Mouse (Mus musculus) midbrain, embryonic 14.5 days (tissue): ENCODE measurements around the gene 1700009N14Rik. TPM values are rescaled to one million over a fixed set of nuclear protein-coding genes. Genes with fewer than 3 reads are reported as not detected.

Experiments
- ATAC-seq: fragments of 200-750 bp; cut with Nextera tagmentation; 2 replicates; pipeline ENCODE4 v1.8.0; 2017; ENCODE audit warnings: moderate number of reproducible peaks, moderate library complexity; ENCODE audit not compliant: low FRiP score, low TSS enrichment
- DNase-seq: peaks from one replicate; pipeline ENCODE4 v3.0.0-alpha.2; 2015
- H3K27ac ChIP-seq: fragments of 300-500 bp; sonication (generic); replicated peaks from 2 replicates; pipeline ENCODE4 v1.5.1; 2014; ENCODE audit warnings: mild to moderate bottlenecking, low read depth, low read length, moderate library complexity
- H3K27me3 ChIP-seq: fragments of 300-500 bp; sonication (generic); 2 replicates; pipeline ENCODE4 v1.6.1; 2014; ENCODE audit warnings: low read length, control low read depth, mixed read lengths; ENCODE audit not compliant: control insufficient read depth, insufficient read depth
- H3K36me3 ChIP-seq: fragments of 300-500 bp; sonication (generic); 2 replicates; pipeline ENCODE4 v1.6.1; 2014; ENCODE audit warnings: low read length, control low read depth; ENCODE audit not compliant: control insufficient read depth, insufficient read depth
- H3K4me1 ChIP-seq: fragments of 300-500 bp; sonication (generic); 2 replicates; pipeline ENCODE4 v1.6.1; 2014; ENCODE audit warnings: mild to moderate bottlenecking, antibody characterized with exemption, low read length, control low read depth; ENCODE audit not compliant: control insufficient read depth, insufficient read depth
- H3K4me2 ChIP-seq: fragments of 300-500 bp; sonication (generic); 2 replicates; pipeline ENCODE4 v1.6.1; 2014; ENCODE audit warnings: mild to moderate bottlenecking, low read length, moderate library complexity
- H3K4me3 ChIP-seq: fragments of 300-500 bp; sonication (generic); replicated peaks from 2 replicates; pipeline ENCODE4 v1.5.1; 2014; ENCODE audit warnings: low read depth, low read length
- H3K9ac ChIP-seq: fragments of 300-500 bp; sonication (generic); replicated peaks from 2 replicates; pipeline ENCODE4 v1.6.1; 2014; ENCODE audit warnings: mild to moderate bottlenecking, low read length, moderate library complexity
- H3K9me3 ChIP-seq: fragments of 300-500 bp; sonication (generic); 2 replicates; pipeline ENCODE4 v1.6.1; 2016; ENCODE audit warnings: low read length, control low read depth, mixed read lengths; ENCODE audit not compliant: control insufficient read depth
- WGBS: fragments of 180-500 bp; shearing (Covaris S2); extraction: QIAGEN DNeasy Blood & Tissue Kit; methylation state at CpG from one replicate; pipeline ENCODE4 v1.1.7; 2014; 5-methylcytosine and 5-hydroxymethylcytosine counted together
- polyA plus RNA-seq: library from polyadenylated mRNA; unstranded; fragments of >200 nt; fragmentation: Nextera tagmentation; extraction: Ambion mirVana; gene quantifications from 2 replicates; pipeline ENCODE4 v1.2.1, GENCODE M21; 2014

1700009N14Rik gene
- not detected in 2 replicates for polyA plus RNA-seq

DNA sequence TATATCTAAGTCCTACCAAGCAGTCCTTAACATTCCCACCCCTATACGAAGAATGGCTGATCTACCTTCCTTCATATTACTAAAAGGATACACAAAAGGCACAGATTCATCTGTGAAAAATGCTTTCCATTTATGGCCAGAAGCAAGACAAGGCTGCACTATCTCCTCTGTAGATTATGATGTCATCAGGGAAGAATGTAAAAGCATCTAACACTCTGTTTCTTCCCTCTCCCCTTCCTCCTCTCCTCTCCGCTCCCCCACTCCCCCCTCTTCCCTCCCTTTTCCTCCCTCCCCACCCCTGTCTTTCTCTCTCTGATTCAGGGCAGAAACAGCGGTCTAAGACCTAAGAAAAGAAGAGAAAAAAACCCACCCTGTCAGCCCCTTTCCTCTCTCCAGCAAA is at the start of gene 1700009N14Rik:
Gene 1700009N14Rik, plus strand, starts transcription at position 227 of the 400 bp plus-strand sequence.
- Histone ChIP-seq H3K4me2 (no peak within 1 kb of the TSS), H3K4me3 (no peak within 1 kb of the TSS), H3K9ac (no peak within 1 kb of the TSS), H3K4me1 (no peaks in the 10 kb centered on the region), H3K36me3 (no peaks in the 10 kb centered on the region), H3K9me3 (no peaks in the 10 kb centered on the region), H3K27ac (no peak within 1 kb of the TSS), H3K27me3 (no peaks in the 10 kb centered on the region)
- whole genome bisulfite sequencing: 85% methylated on average over 3 of the region's 3 CpGs
- ATAC-seq (no peak), DNase-seq (no peak)

- Histone ChIP-seq H3K4me2 (no peak overlapping the region), H3K9ac (no peak overlapping the region), H3K27me3 (no peaks in the 10 kb centered on the region), H3K27ac (no peak overlapping the region), H3K36me3 (no peaks in the 10 kb centered on the region), H3K9me3 (no peaks in the 10 kb centered on the region), H3K4me1 (no peaks in the 10 kb centered on the region), H3K4me3 (no peak overlapping the region)
- no peak for DNase-seq
- no peak for ATAC-seq
- 96% methylated on average over 2 of the region's 2 CpGs for WGBS
These were observed 12.2 kb upstream of the 1700009N14Rik start for GRCm38 (mm10) chr4:39437870-39438367.

GRCm38 (mm10) chr4:39474291-39474690 is 24.2 kb downstream of the 1700009N14Rik start:
- no peak for ATAC-seq
- Histone ChIP-seq H3K4me3 (no peak overlapping the region), H3K9me3 (no peaks in the 10 kb centered on the region), H3K36me3 (no peaks in the 10 kb centered on the region), H3K27ac (no peak overlapping the region), H3K4me1 (no peaks in the 10 kb centered on the region), H3K27me3 (no peaks in the 10 kb centered on the region), H3K9ac (no peak overlapping the region), H3K4me2 (no peak overlapping the region)
- 75% methylated on average over 2 of the region's 2 CpGs for WGBS
- DNase-seq: no peak

DNA sequence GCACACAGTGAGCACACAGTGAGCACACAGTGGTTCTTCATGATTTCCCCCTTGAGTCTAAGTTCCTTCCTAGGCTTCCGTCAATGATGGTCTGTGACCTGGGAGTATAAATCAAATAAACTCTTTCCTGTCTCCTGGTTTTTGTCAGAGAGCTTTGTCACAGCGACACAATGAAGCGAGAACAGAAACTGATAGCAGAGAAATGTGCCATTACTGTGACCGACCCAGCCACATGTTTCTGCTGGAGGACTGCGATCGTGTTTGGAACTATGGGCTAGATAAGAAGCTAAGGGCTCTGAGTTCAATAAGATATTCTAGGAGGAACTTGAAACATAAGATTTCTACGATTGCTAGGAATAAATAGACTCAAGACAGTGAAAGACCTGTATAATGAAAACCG is 36.3 kb downstream of the 1700009N14Rik start:
- no peak overlapping the region for H3K4me2 ChIP-seq
- ATAC-seq (no peak), DNase-seq (no peak)
- no peak overlapping the region for H3K27ac ChIP-seq
- H3K4me3 ChIP-seq: no peak overlapping the region
- H3K9me3 ChIP-seq: no peaks in the 10 kb centered on the region
- no peaks in the 10 kb centered on the region for H3K4me1 ChIP-seq
- H3K9ac ChIP-seq: no peak overlapping the region
- no peaks in the 10 kb centered on the region for H3K27me3 ChIP-seq
- 94% methylated on average over 8 of the region's 8 CpGs for WGBS
- no peaks in the 10 kb centered on the region for H3K36me3 ChIP-seq

DNA sequence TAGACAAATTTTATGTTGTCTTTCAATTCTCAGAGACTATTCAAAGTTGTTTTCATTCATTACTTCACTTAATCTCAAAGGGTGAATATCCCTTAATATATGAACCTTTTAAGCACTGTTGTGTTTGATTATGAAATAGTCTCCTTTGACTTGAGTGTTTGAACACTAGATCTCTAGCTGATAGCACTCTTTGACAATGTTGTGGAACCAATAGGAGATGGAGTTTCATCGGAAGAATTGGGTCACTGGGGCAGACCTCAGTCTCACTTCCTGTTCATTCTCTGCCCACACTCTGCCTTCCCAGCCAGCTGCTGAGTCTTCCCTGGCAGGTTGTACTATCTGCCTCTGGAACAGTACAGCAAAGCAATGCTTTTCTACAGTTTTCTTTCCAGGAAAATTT is 43.5 kb downstream of the 1700009N14Rik start:
- ATAC-seq (no peak), DNase-seq (no peak)
- Histone ChIP-seq H3K9me3 (no peaks in the 10 kb centered on the region), H3K4me3 (no peak overlapping the region), H3K4me1 (no peaks in the 10 kb centered on the region), H3K9ac (no peak overlapping the region), H3K4me2 (no peak overlapping the region), H3K27ac (no peak overlapping the region), H3K27me3 (no peaks in the 10 kb centered on the region), H3K36me3 (no peaks in the 10 kb centered on the region)
- WGBS: 81% methylated on average over 1 of the region's 1 CpGs

- Histone ChIP-seq H3K9me3 (no peaks in the 10 kb centered on the region), H3K36me3 (no peaks in the 10 kb centered on the region), H3K27me3 (no peaks in the 10 kb centered on the region), H3K9ac (no peak overlapping the region), H3K27ac (no peak overlapping the region), H3K4me3 (no peak overlapping the region), H3K4me1 (no peaks in the 10 kb centered on the region), H3K4me2 (no peak overlapping the region)
- DNase-seq (no peak), ATAC-seq (no peak)
- 12% methylated on average over 1 of the region's 1 CpGs for WGBS
These were observed 45.8 kb downstream of the 1700009N14Rik start for GRCm38 (mm10) chr4:39495875-39496274.
